Mouse (Mus musculus): ENCODE measurements around the gene Ifngr1. TPM values are rescaled to one million over a fixed set of nuclear protein-coding genes. Genes with fewer than 3 reads are reported as not detected.

Gene Ifngr1
- 23.6 and 30.4 TPM in 2 replicates for polyA plus RNA-seq (2012)

GRCm38 (mm10) chr10:19591641-19592441 is at the start of gene Ifngr1:
Gene Ifngr1 (plus strand): TSS chr10:19591949.

GRCm38 (mm10) chr10:19621408-19622048 is 29.8 kb downstream of the Ifngr1 start, which contains the start of gene Il22ra2:
Gene Il22ra2 (plus strand): TSS chr10:19621998.

Other genes with a start within 250 kb of the Ifngr1 start
- gene Olig3, start 235.4 kb upstream of the Ifngr1 start, polyA plus RNA-seq (2012) = 0.04 and 0.28 TPM in 2 replicates
- 0.33 and 0.39 TPM in 2 replicates for gene Il22ra2, start 30.0 kb downstream of the Ifngr1 start, polyA plus RNA-seq (2012)
- gene Il20ra, start 120.6 kb downstream of the Ifngr1 start, polyA plus RNA-seq (2012) = 0.24 and 0.31 TPM in 2 replicates